Mouse (Mus musculus): ENCODE measurements at regions not wholly inside any gene's neighbourhood (a gene's known extent, or its start where the extent isn't known, plus 50 kb on each side); places are given as distances from the start of the nearest gene placed in this dataset.

GRCm38 (mm10) chr12:109968303-109968702, 310.6 kb upstream of the Dio3 start:
- intact Hi-C loops (cut with DNase I) = no loop called here
- DNase-seq = no peak
- Histone ChIP-seq H3K36me3 (ENCODE audit: control insufficient read depth, insufficient read depth, low read length) (no peaks in the 10 kb centered on the region), H3K4me1 (ENCODE audit: control insufficient read depth, insufficient read depth, low read length) (no peaks in the 10 kb centered on the region), H3K9ac (ENCODE audit: low read depth, low read length) (no peak overlapping the region), H3K27ac (no peak overlapping the region), H3K27me3 (ENCODE audit: control insufficient read depth, insufficient read depth, low read length) (0 out of 2 replicates have a peak, but pooled peaks cover 1% of the 10 kb centered on the region), H3K79me2 (replicated peaks; ENCODE audit: control insufficient read depth, insufficient read depth, low read length) (no peaks in the 10 kb centered on the region), H3K4me3 (no peak overlapping the region)
- 75% methylated on average over 7 of the region's 7 CpGs for WGBS
- TF ChIP-seq EP300 (IDR thresholded peaks at IDR 0.05; ENCODE audit: insufficient read depth, low read depth, low read length) = no peak
- TF ChIP-seq CTCF (IDR thresholded peaks at IDR 0.05) = no peak
- no peak for TF ChIP-seq POLR2A (IDR thresholded peaks at IDR 0.05; ENCODE audit: insufficient read depth, low read depth, low read length)

- Histone ChIP-seq H3K9ac (ENCODE audit: low read depth, low read length) (no peak overlapping the region), H3K27me3 (ENCODE audit: control insufficient read depth, insufficient read depth, low read length) (no peaks in the 10 kb centered on the region), H3K4me3 (no peak overlapping the region), H3K79me2 (replicated peaks; ENCODE audit: control insufficient read depth, insufficient read depth, low read length) (no peaks in the 10 kb centered on the region), H3K27ac (no peak overlapping the region), H3K4me1 (ENCODE audit: control insufficient read depth, insufficient read depth, low read length) (no peaks in the 10 kb centered on the region), H3K36me3 (ENCODE audit: control insufficient read depth, insufficient read depth, low read length) (no peaks in the 10 kb centered on the region)
- no peak for TF ChIP-seq POLR2A (IDR thresholded peaks at IDR 0.05; ENCODE audit: insufficient read depth, low read depth, low read length)
- no peak for TF ChIP-seq CTCF (IDR thresholded peaks at IDR 0.05)
- no peak for TF ChIP-seq EP300 (IDR thresholded peaks at IDR 0.05; ENCODE audit: insufficient read depth, low read depth, low read length)
- no peak for DNase-seq
- intact Hi-C loops (cut with DNase I) = no loop called here
- 32% methylated on average over 3 of the region's 3 CpGs for WGBS
These were observed 307.4 kb upstream of the Dio3 start for GRCm38 (mm10) chr12:109971508-109971907.

- 63% methylated on average over 5 of the region's 5 CpGs for WGBS
- Histone ChIP-seq H3K4me3 (no peak overlapping the region), H3K4me1 (ENCODE audit: control insufficient read depth, insufficient read depth, low read length) (no peaks in the 10 kb centered on the region), H3K9ac (ENCODE audit: low read depth, low read length) (no peak overlapping the region), H3K27me3 (ENCODE audit: control insufficient read depth, insufficient read depth, low read length) (no peaks in the 10 kb centered on the region), H3K36me3 (ENCODE audit: control insufficient read depth, insufficient read depth, low read length) (no peaks in the 10 kb centered on the region), H3K79me2 (replicated peaks; ENCODE audit: control insufficient read depth, insufficient read depth, low read length) (no peaks in the 10 kb centered on the region), H3K27ac (no peak overlapping the region)
- TF ChIP-seq POLR2A (IDR thresholded peaks at IDR 0.05; ENCODE audit: insufficient read depth, low read depth, low read length) (no peak), EP300 (IDR thresholded peaks at IDR 0.05; ENCODE audit: insufficient read depth, low read depth, low read length) (no peak), CTCF (IDR thresholded peaks at IDR 0.05) (no peak)
- no peak for DNase-seq
- intact Hi-C loops (cut with DNase I) = no loop called here
These were observed 306.4 kb upstream of the Dio3 start for GRCm38 (mm10) chr12:109972366-109973015.

- 65% methylated on average over 4 of the region's 4 CpGs for WGBS
- H3K27me3 ChIP-seq (ENCODE audit: control insufficient read depth, insufficient read depth, low read length) = no peaks in the 10 kb centered on the region
- H3K27ac ChIP-seq = no peak overlapping the region
These were observed 305.3 kb upstream of the Dio3 start for GRCm38 (mm10) chr12:109973598-109973997.

GRCm38 (mm10) chr12:109975176-109975972, 303.5 kb upstream of the Dio3 start:
- WGBS = 87% methylated on average over 17 of the region's 17 CpGs
- Histone ChIP-seq H3K27ac (no peak overlapping the region), H3K4me1 (ENCODE audit: control insufficient read depth, insufficient read depth, low read length) (no peaks in the 10 kb centered on the region), H3K27me3 (ENCODE audit: control insufficient read depth, insufficient read depth, low read length) (no peaks in the 10 kb centered on the region), H3K4me3 (no peak overlapping the region), H3K36me3 (ENCODE audit: control insufficient read depth, insufficient read depth, low read length) (no peaks in the 10 kb centered on the region), H3K9ac (ENCODE audit: low read depth, low read length) (no peak overlapping the region), H3K79me2 (replicated peaks; ENCODE audit: control insufficient read depth, insufficient read depth, low read length) (no peaks in the 10 kb centered on the region)
- intact Hi-C loops (cut with DNase I) = no loop called here
- TF ChIP-seq POLR2A (IDR thresholded peaks at IDR 0.05; ENCODE audit: insufficient read depth, low read depth, low read length) = no peak
- TF ChIP-seq CTCF (IDR thresholded peaks at IDR 0.05) = no peak
- TF ChIP-seq EP300 (IDR thresholded peaks at IDR 0.05; ENCODE audit: insufficient read depth, low read depth, low read length) = no peak
- DNase-seq = no peak

More at GRCm38 (mm10) chr12:109973598-109973997, 305.3 kb upstream of the Dio3 start:
- intact Hi-C loops (cut with DNase I) = no loop called here
- Histone ChIP-seq H3K9ac (ENCODE audit: low read depth, low read length) (no peak overlapping the region), H3K4me1 (ENCODE audit: control insufficient read depth, insufficient read depth, low read length) (no peaks in the 10 kb centered on the region), H3K36me3 (ENCODE audit: control insufficient read depth, insufficient read depth, low read length) (no peaks in the 10 kb centered on the region), H3K4me3 (no peak overlapping the region), H3K79me2 (replicated peaks; ENCODE audit: control insufficient read depth, insufficient read depth, low read length) (no peaks in the 10 kb centered on the region)
- TF ChIP-seq POLR2A (IDR thresholded peaks at IDR 0.05; ENCODE audit: insufficient read depth, low read depth, low read length) (no peak), CTCF (IDR thresholded peaks at IDR 0.05) (no peak), EP300 (IDR thresholded peaks at IDR 0.05; ENCODE audit: insufficient read depth, low read depth, low read length) (no peak)
- DNase-seq = no peak

- no peak overlapping the region for H3K4me3 ChIP-seq
- no peaks in the 10 kb centered on the region for H3K36me3 ChIP-seq (ENCODE audit: control insufficient read depth, insufficient read depth, low read length)
- H3K27ac ChIP-seq = no peak overlapping the region
- H3K79me2 ChIP-seq (replicated peaks; ENCODE audit: control insufficient read depth, insufficient read depth, low read length) = no peaks in the 10 kb centered on the region
- no peak for DNase-seq
- H3K4me1 ChIP-seq (ENCODE audit: control insufficient read depth, insufficient read depth, low read length) = no peaks in the 10 kb centered on the region
- no peak overlapping the region for H3K9ac ChIP-seq (ENCODE audit: low read depth, low read length)
- no peaks in the 10 kb centered on the region for H3K27me3 ChIP-seq (ENCODE audit: control insufficient read depth, insufficient read depth, low read length)
- intact Hi-C loops (cut with DNase I) = no loop called here
- TF ChIP-seq CTCF (IDR thresholded peaks at IDR 0.05) (no peak), POLR2A (IDR thresholded peaks at IDR 0.05; ENCODE audit: insufficient read depth, low read depth, low read length) (no peak), EP300 (IDR thresholded peaks at IDR 0.05; ENCODE audit: insufficient read depth, low read depth, low read length) (no peak)
- WGBS = 83% methylated on average over 11 of the region's 11 CpGs
These were observed 294.2 kb upstream of the Dio3 start for GRCm38 (mm10) chr12:109984651-109985050.
